Mouse (Mus musculus) T-helper 1 cell (primary cell): ENCODE data around the gene Olfr279.

Experiments used
- in situ Hi-C: fragments of 300-600 bp; cut with MboI, MseI; formaldehyde crosslinking; loops from one replicate; pipeline ENCODE4 v1.15.1; 2025; ENCODE audit warnings: high pct_unique_total_duplicates

Olfr279 gene

DNA sequence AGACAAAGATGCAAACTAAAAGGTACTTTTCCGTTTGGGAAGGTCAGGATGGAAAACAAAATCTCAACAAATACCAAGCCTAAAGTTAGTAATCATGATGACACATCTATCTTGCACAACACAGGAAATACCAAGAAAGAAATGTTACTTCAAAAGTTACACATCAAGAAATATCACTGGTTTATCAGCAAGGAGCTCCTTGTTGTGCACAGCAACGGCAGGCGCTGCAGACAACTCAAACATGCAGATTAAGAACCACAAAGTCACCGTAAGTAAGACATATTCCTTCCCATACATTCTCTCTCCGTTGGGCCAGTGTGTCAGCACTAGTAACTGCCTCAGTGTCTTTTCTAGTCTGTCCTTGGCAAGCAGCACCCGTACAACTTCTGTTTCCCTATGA lies 48.9 kb downstream of the Olfr279 start:
- in situ Hi-C loops = loop anchor here (25.0 kb wide), 1 partner anchor 1446 kb away; no protein-coding TSS in a partner anchor

DNA sequence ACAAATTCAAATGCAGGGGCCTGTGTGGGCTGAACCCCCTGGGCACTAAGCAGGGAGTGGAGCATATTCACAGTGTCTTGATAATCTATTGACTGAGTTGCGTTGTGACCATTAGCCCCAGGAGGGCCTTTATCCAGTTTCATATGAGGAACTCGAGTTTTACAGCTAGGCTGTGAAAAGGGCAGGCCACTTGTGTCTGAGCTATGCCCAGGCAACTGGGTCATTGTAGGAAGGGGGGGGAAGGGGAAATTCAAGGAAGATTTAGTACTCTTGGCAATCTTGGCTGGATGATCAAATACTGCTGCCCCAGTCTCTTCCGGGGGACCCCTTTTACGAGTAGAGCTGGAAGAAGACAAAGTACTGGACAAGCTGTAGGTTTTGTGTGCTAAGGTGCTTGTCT lies 51.1 kb downstream of the Olfr279 start:
- in situ Hi-C loops = loop anchor here (25.0 kb wide), 1 partner anchor 1444 kb away; no protein-coding TSS in a partner anchor

DNA sequence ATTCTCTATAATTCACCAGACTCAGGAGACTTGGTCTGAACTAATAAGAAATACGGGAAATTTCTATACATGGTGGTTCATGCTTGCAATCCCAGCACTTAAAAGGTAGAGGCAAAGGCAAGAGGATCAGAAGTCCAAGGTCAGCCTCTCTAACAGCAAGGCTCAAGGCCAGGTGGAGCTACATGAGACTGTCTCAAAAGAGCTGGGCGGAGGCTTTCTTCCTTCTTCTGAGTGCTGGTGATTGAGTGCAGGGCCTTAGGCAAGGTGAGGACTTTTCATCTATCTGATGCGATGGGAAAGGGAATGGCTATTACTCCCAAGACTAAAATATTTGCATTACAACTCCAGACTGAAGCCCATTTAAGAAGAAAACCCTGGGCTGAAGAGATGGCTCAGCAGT lies 52.9 kb downstream of the Olfr279 start:
- in situ Hi-C loops = loop anchor here (25.0 kb wide), 1 partner anchor 1442 kb away; no protein-coding TSS in a partner anchor

DNA sequence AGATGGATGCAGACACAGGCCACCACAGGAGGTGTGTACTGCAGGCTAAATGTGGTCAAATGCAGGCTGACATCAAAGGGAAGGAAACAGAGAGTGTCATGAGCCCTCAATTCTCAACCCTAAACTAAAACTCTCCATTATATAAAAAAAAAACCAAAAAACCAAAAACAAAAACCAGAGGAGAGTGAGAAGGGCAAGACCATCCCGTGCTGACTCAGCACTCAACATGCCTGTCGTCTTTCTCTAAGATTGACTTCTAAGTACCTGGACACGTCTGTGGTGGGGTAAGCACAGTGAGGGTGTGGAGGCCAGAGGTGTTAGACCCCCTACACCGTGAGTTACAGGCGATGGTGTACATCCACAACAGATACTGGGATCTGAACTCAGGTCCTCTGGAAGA lies 54.6 kb downstream of the Olfr279 start:
- in situ Hi-C loops = loop anchor here (25.0 kb wide), 1 partner anchor 1440 kb away; no protein-coding TSS in a partner anchor
